Mouse (Mus musculus) right cerebral cortex, adult 18-20 months (tissue): ENCODE results near the gene Rabl3.

ENCODE experiments used
- DNase-seq: peaks from one replicate; pipeline ENCODE4 v3.0.0; 2022; ENCODE audit warnings: mixed read lengths

The Rabl3 gene

GRCm38 (mm10) chr16:37539611-37540580, at the start of gene Rabl3, which contains the start of gene Gtf2e1:
Gene Rabl3 (plus strand): TSS chr16:37539885.
Gene Gtf2e1 (minus strand): TSS chr16:37539789.
- peak; percentile 99 for DNase-seq

- DNase-seq, result peak; percentile 67
Measured at GRCm38 (mm10) chr16:37495017-37495416, 44.7 kb upstream of the Rabl3 start.

DNA sequence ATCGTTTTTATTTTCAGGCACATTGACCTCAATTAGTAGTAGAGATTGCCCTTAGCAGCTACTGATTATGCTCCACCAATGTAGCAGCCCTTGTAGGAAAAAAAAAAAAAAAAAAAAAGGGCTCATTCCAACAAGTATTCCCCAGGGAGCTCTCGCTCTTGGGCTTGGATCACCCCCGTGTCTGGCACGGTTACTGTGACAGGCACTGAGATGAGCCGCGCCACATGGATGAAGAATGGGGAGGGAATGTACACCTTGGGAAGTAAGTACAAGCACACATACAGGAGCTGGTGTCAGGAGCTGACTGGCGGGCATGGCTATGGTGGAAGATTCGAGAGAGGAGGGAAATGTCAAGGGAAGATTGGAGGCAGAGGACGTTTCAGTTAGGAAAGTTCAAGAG, 41.1 kb upstream of the Rabl3 start:
- DNase-seq, result no peak

GRCm38 (mm10) chr16:37504517-37504916, 35.2 kb upstream of the Rabl3 start:
- DNase-seq, result no peak

DNA sequence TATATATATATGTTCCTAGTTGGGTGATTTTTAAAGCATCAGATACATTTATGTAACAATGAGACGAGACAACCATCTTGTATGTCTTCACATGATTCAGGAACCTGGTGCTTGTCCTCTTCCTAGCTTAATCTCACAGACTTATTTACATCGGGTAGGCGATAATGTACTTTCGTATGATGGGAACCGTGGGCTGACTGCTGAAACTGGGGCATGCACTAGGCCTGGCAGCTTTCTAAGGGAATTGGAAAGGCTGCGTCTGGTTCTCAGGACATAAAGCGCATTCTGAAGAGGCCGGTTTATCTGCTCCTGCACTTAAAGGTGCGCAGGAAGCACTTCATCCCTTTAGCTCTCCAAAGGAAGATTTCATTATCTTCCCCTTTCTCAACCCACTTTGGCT, 32.9 kb upstream of the Rabl3 start:
- DNase-seq, result peak; percentile 46

- DNase-seq, result no peak
Measured at GRCm38 (mm10) chr16:37511489-37511888, 28.2 kb upstream of the Rabl3 start.

- DNase-seq, result no peak
Measured at GRCm38 (mm10) chr16:37514644-37515043, 25.0 kb upstream of the Rabl3 start.

GRCm38 (mm10) chr16:37516376-37516993, 23.2 kb upstream of the Rabl3 start:
- DNase-seq, result no peak

DNA sequence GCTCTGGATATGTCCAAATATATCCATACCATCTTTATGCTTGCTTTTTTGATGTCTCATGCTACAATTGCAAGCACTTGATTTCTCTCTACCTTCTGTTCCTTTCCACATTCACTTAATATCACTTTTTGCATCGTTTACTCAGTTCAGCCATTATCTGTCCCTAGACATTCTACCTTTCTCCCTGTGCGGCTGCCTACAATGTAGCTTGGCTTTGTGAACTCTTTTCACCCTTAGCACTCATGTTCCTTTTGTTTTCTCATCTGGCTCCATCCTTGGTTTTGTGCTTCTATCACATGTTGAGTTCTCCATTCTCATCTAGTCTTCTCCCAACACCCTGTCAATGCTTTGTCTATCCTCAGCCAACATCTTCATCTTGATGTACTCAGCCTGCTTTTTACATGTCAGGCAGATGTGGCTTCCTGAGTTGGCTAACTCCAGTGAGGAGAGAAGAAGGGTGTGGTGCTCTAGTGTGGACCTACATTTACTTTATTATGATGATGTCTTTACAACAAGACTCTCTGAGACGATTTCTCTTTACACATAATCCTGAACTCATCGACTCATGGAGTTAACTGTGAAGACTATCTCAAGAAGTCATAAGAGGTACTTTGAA, 22.0 kb upstream of the Rabl3 start:
- no peak for DNase-seq

- DNase-seq, result no peak
Measured at GRCm38 (mm10) chr16:37518662-37519061, 21.0 kb upstream of the Rabl3 start.

GRCm38 (mm10) chr16:37519721-37520120, 20.0 kb upstream of the Rabl3 start:
- DNase-seq, result no peak

GRCm38 (mm10) chr16:37520190-37521040, 19.3 kb upstream of the Rabl3 start:
- DNase-seq, result no peak

- no peak for DNase-seq
Measured at GRCm38 (mm10) chr16:37522100-37522697, 17.5 kb upstream of the Rabl3 start.

DNA sequence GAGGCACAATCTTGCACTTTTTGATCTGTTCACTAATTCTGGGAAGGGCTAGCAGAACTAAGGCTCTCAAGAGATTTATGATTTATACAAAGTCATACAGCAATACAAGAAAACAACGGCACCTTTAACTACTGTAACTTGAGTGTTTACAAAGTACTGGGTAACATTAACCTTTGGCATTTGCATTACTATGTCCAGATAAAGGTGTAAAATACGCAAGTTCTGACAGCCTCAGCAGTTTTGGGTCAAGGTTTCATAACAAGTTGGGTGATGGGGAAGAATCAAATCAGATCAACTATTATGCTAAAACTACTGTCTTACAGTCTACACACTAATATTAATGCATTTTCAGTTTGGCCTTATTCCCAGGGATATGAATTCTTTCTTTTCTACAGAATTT, 14.6 kb upstream of the Rabl3 start:
- no peak for DNase-seq

DNA sequence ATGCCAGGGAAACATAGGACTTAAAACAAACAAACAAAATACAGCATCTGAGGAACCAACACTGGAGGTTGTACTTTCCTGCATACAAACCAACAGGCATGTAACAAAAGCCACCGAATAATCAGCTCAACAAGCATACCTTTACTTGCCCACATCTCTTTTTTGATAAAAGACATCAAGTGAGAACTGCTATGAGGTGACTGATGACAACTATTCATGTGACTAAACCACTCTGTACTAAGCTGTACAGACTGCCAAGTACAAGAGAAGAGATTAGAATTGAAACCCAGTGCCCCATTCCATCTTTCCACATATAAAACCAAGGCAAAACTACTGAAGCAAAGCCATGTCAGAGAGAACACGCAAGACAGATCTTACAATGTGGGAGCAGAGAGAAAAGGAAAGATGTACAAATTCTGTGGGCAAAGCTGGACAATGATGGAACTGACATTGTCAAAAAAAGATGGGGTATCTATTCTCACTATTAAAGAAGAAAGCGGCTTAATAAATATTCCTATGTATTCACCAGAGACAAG, 12.9 kb upstream of the Rabl3 start:
- DNase-seq, result no peak

- DNase-seq, result no peak
Measured at GRCm38 (mm10) chr16:37530170-37530569, 9.5 kb upstream of the Rabl3 start.

GRCm38 (mm10) chr16:37532046-37532445, 7.6 kb upstream of the Rabl3 start:
- no peak for DNase-seq

DNA sequence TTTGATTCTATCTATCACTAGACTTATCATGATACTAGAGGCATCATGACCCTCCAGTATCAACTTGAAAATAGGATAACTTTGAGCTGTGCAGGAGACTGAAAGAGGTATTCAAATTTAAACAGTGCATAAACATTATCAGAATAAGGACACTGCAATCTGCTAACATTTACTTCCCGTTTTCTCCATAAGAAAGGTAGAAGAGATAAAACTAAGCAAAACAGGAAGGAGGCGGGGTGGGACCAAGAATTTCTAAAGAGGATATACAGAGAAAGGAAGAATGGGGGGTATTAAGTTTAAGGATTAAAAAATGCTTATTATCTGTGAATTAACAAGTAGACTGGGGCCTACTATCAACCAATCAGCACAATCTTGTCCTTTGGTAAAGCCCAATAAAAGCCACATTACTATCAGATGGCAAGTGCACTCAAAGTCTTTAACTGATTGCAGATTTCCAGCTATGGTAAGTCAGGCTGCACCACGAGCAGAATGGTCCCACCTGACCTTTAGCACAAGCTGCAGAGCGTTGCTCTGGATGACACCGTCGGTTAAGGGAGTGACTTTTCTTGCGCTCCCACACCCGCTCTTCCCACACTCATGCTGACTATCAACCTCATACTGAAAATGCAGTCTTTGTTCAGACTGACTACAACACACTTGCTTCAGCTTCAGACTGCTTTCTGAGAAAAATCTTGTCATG, 6.2 kb upstream of the Rabl3 start:
- no peak for DNase-seq

GRCm38 (mm10) chr16:37539240-37539610, 460 bp upstream of the Rabl3 start:
- no peak for DNase-seq

DNA sequence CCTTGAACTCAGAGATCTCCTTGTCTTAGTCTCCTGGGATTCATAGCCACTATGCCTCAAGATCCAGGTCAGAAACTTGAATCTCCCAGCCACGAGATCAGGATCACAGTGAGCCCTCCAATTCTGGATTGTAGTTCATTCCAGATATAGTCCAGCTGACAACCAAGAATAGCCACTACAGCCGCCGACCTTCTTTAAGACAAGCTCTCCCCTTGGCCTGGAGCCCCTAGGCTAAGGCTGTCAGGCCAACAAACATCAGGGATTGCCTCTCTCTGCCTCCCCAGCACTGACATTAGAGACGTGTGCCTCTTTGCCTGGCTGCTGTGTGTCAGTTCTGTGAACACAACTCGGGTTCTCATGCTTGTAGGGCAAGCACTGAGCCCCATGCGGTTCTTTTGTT, 1.1 kb downstream of the Rabl3 start:
- no peak for DNase-seq

DNA sequence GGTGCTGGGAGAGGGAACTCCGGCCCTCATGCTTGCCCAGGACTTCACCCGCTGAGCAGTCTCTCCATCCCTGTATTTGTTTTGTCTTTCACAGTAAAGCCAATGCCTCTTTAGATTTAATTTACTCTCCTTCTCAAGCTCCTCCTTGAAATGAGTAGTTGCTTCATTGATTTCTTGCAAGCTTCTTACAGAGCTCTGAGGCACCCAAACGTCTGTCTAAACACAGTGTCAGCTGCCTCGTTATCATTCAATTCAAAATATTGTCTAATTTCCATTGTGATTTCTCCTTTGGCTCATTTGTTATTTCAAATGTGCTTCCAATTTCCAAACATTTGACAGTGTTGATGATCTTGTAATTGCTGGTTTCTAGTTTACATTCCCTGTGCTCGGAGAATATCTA, 6.6 kb downstream of the Rabl3 start:
- DNase-seq, result no peak
